Mouse (Mus musculus) thymus, adult 18-20 months (tissue): ENCODE data around the gene Chic2.
A peak's percentile ranks its signal among the peaks of the same experiment; 100 is the strongest.

Experiments used
- DNase-seq, 2 experiments: peaks; one replicate each; pipeline ENCODE4 v3.0.0; 2022; ENCODE audit warnings: mixed read lengths in 2 of 2

Chic2 gene

DNA sequence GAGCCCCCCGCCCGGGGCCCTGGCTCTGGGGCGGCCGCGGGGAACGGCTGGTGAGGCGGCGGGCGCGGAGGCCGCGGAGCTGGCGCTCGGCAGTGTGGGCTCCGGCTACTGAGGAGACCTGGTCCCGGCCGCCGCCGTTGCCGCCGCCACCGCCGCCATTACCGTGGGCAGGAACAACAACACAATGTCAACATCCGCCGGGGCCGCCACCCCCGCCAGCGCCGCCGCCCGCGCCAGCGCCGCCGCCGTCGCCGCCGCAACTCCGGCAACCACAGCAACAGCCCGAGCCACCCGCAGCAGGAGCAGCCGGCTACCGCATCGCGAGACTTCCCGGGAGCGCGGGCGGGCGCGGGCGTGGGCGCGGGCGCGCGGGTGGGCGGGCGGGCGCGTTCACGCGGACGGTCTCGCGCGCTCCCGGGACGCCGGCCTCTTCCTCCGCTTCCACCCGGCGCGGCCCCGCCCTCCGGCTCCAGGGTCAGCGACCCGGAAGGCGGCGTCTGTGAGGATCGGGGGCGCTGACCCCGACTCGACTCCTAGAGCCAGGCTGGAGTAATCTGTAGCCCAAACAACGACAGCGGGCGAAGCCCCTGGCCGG, at the start of gene Chic2:
Chic2 (minus strand) TSS at position 465 of the 595 bp plus-strand sequence.
- DNase-seq: peak; percentile 78 to 81

DNA sequence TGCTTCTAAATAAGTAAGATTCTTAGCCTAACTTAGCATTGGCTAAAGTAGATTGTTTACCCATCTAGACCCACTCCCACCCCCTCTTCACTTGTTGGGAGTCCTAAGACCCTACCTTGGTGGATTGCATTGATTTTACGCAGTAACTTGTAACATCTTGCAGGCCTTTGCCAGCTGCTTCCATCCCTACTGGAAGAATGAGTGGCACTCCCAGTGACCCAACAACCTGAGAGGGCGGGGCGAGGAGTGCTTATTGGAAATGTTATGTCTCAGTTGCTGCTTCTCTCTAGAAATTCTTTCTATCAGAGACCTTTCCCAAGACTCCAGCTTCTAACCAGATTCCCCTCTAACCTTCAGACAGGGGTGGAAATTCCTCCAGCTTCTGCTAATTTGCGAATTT, 41.3 kb upstream of the Chic2 start:
- DNase-seq: no peak

DNA sequence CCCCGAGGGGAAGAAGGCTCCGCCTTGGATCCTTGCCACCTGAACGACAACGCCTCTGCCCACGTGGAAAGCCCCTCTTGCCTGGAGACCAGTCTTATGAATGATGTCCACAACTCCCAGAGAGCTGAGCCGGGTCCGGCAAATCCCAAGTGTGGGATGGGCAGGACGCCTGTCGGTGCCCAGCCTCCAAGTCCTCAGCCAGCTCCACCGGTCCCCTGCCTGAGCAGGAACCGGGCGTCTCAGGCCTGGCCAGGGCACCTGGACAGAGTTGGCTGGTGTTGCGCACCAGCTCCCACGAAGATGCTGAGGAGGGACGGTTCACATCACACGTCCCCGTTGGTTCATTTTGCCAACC, 40.9 kb upstream of the Chic2 start:
- no peak for DNase-seq

DNA sequence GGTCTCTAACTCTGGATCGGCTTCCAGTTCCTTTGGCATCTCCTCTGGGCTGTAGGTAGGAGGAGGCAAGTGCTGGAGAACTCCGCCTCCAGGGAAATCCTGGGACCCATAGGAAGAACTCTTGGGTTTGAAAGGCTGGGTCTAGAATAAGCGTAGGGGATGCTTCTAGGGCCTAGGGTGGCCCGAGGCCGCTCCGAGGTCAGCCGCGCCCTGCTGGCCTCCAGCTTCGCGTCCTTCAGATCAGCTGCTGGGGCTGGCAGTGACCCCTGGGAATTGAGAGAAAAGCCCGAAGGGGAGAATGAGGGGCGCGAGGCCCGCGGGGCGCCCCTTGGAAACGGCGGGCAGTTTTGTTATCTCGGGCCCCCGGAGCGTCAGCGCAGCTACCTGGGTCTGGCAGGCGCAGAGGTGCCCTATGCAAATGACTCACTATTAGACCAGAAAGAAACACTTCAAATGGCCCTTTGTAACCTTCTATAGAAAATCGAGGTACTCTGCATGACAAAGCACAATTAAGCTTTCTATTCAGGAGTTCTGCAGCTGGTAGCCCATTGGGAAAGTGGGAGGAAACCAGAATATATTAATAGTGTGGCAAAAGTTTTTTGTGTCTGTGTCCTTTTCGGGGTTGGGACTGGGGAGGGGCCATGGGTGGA, 40.4 kb upstream of the Chic2 start:
- DNase-seq: no peak

DNA sequence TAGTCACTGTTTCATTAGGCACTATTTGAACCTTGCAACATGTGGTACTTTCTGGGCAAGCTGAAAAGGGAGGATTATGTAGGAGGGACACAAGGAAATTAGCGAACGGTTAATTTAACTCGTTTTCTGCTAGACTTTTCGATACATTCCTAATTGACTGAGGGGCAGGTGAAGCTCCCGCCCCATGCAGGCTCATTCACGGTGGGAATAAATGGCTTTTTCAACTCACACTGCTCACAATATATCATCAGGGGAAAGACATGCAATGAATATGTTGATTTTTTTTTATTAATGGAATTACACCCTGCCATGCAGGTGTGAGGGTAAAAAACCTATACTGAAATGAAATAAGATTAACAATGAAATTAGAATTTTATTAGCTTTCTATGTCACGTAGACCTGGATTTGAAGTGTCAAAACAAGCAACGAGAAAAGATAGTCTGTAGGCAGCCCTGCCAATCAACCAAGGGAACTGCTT, 39.9 kb upstream of the Chic2 start:
- DNase-seq: no peak

DNA sequence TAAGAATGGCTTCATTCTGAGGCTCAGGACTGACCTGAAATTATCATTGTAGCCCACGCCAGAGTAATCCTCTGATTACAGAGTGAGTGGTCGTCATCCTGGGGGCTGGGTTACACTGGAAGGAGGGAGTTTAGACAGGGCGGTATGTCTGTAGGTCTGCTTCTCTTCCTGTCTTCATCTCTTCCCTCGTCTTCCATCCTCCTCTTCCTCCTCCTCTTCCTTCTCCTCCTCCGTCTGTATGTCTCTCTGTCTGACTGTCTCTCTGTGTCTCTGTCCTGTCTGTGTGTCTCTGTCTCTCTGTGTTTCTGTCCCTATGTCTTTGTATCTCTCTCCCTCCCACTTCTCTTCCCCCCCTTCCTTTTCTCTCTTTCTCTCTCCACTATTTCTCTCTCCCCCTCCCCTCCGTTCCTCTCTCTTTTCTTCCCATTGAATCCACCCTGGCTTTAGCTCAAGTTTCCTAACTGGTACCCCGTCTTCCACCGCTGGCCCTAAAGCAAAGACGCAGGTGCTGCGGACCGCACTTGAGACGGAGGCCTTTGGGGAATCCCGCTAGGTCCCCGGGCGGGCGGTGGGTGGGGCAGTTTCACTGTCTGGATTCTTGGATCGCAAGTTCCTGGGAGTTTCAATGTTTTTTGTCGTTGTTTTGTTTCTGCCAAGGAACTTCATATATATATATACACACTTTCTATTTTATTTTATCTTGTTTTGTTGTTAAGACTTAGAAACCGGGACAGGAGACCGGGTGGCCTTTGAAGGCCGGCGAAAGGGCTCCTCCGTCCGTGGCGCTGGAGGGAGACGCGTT, 39.2 kb upstream of the Chic2 start:
- no peak for DNase-seq

DNA sequence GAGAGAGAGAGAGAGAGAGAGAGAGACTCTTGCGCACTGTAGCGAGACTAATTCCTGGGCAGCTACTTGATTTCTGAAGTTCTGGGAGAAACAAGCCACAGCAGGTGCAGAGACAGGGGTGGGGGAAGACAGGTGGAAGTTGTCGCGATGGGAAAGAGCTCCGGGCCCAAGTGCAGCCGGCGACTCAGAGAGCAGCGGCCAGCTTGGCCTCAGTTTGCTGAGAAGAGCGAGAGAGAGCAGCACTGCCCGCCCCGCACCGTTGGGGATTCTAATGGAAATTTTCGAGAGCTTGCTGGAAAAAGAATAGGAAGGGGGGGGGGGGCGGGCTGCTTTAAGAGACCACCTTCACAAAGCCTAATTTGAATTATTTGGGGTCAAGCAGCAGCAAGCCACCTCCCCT, 38.5 kb upstream of the Chic2 start:
- DNase-seq: no peak

DNA sequence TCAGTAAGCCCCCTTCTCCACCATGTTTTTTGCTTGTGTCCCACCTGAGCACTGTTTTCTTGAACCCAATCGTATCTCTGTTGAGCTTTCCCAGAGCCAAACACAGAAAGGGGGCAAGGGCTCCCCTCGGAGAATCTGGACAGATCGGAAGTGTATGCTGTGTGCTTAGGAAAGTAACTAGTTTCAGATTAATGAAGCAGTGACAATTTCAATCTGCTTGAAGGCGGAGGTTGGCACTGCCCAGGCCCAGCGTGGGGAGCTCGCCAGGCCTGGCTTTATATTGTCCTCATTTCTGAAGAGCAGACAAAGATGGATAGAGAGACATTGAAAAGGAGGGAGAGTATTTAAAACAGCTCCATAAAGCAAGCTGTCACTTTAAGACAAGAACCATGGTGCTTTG, 37.9 kb upstream of the Chic2 start:
- no peak for DNase-seq

DNA sequence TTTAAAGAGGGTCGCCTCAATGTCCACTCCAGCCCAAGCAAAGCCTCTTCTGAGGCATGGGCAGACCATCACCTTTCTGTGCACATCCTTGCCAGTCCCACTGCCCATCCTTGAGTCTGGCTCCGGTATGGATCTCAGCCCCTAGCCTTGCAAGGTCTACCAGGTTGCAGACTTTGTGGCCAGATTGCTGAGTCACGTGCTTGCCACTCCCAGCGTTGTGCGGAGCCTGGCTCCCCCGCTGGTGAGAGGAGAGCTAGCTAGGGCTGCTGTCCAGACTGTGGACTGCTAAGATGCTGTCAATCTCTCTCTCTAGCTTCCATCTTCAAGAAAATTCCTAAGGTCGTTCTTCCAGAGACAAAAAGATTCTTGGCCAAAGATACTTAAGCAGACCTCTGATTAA, 35.0 kb upstream of the Chic2 start:
- no peak for DNase-seq

DNA sequence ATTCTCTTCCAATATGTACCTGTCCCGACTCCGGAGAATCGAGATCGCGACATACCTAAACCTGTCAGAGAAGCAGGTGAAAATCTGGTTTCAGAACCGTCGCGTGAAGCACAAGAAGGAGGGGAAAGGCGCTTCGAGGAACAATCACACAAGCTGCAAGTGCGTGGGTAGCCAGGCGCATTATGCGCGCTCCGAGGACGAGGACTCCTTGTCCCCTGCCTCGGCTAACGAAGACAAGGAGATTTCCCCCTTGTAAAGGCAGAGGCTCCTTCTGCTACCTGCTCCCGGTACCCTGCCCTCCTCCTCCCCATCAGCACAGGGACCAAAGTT, 32.4 kb upstream of the Chic2 start:
- DNase-seq: no peak

DNA sequence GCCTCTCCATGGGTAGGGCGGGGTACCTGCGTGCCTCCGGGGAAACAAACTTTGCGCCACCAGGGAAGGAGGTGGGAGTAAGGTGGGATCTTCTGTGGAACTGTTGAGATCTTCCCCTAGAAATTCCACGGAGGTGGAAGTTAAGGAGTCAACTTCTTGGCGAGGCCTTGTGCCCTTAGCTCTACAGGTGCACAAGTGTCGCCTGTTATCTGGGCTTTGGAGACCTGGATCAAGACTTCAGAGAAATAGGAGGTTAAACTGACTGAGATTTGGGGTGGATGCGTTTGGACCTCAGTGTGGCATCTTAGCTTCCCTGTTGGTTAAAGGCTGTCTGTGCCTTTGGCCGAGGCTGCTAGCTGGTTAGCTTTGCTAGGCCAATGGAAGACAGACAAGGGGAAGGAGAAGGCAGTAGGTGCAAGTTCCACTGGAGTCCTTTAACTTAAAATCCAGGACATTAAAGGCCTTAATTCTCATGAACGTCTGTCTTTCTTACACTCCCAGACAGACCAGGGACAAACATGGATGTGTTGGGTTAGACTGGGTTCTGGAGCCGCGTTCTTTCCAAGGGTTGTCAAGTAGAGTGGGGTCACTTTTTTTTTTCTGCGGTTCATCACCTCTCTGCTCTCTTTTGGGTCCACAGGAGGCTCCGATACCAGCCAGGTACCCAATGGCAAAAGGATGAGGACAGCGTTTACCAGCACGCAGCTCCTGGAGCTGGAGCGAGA, 31.9 kb upstream of the Chic2 start:
- DNase-seq: no peak

DNA sequence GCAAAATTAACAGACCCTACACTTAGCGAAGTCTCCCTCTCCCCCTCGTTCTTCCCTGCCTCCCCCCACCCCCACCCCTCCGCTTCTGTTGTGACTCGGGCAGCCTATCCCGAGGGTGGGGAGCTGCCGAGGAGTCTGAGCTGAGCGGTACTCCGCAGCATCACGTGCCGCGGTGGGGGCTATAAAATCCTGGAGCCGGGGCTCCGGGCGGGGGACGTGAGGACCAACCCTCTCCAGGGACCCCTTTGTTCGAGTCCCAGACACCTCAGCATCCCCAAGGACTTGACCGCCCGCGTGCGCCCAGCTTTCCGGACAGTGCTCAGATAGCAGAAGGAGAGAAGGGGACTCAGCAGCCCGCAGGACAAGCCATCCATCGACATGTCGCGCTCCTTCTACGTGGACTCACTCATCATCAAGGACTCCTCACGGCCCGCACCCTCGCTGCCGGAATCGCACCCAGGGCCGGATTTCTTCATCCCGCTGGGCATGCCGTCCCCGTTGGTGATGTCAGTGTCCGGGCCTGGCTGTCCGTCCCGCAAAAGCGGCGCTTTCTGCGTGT, 30.9 kb upstream of the Chic2 start, which contains the start of gene Gsx2:
Gsx2 (plus strand) TSS at position 219 of the 559 bp plus-strand sequence.
- DNase-seq: no peak

DNA sequence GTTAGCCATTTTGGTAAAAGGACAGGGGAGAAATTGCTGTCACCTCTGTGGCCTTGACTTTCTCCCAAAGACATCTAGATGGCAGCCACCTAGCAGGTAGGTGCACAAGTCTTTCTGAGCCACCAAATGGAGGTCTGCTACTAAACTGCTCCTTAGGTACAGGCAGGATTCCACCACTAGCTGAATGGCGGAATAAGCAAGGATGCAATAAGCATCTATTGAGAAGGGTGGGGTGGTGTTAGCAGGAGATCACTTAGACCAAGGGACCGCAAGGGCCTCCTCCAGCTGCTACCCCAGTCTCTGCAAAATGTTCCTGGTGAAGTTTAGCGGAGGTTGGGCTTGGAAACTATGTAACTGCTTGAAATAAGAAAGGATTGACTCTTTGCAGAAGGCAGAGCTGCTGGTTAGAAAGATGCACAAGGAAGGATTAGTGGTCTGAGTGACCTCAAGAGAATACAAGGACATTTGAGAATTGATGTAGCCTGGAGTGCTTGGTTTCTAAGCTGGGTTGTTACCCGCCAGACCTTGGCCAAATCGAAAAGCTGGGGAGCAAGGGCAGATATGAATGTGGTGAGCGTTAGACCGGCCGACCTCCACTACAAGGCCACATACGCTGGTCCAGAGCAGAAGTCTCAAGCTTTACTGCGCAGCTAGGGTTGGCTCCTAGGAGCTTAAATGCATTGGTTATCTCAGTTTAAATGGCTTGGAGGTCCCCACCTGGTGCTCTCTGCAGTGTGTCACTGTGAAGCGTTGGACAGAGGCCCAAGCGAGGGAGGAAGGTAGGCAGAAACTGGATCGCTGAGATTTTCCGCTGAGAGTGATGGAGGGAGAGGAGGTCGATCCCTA, 30.2 kb upstream of the Chic2 start:
- DNase-seq: no peak

DNA sequence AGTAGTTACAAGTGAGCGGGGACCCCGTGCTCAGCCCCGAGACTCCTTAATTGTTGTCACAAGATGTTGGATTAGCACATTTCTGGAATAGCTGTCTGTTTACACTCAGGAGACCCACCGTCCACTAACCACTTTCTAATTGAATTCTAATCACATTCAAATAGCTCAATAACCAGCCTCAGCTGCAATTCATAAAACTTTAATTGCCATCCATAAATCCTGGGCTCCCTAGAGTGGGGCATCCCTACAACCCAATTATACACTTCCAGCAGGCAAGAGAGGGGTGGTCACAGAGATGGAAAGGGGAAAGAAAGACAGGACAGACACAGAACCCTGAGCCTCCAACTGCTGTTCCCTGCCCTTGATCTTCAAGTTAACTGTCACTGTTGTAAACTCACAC, 29.6 kb upstream of the Chic2 start:
- DNase-seq: no peak

DNA sequence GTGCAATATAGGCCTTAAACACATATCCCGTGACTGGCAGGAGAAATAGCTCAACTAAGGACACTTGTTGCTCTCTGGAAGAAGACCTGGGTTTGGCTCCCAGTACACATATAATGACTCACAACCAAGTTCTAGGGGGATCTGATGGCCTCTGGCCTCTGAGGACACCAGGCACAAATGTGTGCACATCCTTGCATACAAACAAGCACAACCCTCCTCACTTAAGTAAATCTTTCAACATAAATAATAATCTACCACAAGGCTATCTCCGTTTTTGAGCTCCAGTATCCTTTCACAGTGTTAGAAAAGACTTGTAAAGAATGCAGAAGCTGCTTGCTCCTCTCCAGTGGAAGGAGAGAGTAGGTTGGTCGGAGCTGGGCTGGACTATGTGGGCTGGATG, 29.1 kb upstream of the Chic2 start:
- DNase-seq: no peak

DNA sequence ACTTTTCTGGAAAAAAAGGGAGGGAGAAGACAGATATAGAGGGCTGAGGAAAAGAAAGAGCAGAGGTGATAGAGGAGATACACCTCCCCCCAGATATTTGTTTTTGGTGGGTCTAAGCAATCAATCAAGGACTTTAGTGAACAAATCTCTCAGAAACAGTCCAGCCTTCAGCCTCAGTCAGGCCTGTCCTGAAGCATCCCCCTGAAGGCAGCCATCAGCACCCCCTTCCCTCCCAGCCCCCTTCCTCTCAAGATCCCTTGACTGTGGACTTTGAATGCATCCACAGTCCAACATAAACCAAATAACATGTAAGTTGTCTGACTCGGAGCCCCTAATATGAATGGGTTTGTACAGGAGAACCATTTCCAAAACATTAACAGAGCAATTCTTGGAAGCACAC, 28.6 kb upstream of the Chic2 start:
- no peak for DNase-seq

DNA sequence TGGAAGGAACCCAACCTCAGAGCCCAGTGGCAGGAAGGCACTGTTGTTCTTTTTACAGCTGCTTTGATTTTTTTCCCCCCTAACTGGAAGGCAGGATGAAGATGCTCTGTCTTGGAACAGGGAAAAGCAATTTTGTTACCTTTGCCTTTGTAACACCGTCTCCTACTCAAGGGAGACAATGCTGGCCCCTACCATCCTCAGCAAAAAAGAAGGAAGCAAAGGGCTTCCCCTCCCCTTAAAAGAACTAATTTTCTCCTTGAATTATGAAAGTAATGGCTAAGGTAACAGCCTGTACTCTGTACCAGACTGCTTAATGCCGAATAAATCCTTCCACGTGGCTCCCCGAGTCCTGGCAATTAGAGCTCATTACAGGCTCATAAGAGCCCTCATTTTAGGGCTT, 28.0 kb upstream of the Chic2 start:
- DNase-seq: no peak

DNA sequence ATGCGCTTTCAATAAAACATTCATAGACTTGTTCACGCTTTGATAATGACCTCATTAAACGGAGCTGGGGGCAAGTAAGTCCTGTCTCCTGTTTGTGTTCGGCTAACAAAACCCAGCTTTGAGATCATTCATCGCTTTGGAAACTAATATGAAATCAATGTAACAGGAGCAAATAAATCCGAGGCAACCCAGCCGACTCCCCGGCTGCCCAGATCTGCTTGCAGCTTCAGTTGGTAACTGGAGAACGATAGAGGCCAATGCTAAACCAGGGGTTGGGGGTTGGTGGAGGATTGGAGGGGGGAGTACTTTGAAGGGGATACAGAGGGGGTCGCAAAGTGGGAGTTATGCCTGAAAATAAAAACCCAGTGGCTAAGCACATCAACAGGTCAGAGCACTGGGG, 27.4 kb upstream of the Chic2 start:
- DNase-seq: no peak

DNA sequence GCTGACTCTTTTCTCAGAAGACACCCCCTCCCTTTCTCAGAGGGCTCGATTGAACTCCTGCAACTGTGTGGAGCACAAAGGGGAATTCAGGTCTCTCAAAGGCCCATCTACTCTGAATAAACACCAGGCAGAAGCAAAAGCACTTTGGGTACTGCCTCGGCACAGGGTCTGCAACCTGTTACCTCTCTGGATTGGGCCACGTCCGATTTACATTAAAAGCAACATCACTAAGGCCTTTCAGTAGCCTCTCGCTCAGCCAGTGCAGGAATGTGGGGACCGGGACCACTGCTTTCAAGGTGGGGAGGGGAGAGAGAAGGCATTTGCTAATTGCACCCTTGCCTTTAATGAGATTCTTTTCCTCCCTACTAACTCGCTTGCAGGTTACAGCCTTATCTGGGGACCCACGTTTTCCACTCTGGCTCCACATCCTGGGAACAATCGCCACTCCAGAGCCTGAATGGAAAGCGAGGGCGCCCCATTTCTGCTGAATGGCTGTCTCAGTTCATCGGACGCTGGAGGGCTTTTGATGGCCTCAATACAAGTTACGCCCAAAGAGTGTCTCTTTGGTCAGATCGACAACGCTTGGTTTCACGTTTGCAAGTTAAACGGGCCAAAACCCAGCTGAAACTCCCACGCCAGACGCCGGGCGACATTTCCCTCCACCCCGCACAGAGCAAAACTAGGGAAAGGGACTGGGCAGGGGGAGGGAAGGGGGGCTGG, 26.2 kb upstream of the Chic2 start:
- no peak for DNase-seq

DNA sequence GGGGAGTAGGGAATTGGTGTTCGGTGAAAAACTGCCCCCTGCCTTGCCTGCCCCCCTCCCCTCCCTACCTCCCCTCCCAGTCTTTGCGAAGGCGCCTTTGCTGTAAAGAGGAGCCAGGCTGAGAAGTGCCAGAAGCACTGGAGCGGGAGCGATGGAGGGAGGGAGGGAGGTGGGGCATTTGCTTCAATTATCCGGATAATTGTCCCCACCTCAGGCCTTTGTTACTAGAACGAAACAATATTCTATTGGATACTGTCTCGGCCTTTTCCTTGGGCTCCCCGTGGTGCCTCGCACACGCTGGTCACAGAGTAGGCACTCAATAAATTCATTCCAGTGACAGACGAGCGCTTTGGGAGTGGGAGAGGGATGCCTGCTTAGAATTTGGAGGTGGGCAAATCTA, 25.6 kb upstream of the Chic2 start:
- DNase-seq: no peak

DNA sequence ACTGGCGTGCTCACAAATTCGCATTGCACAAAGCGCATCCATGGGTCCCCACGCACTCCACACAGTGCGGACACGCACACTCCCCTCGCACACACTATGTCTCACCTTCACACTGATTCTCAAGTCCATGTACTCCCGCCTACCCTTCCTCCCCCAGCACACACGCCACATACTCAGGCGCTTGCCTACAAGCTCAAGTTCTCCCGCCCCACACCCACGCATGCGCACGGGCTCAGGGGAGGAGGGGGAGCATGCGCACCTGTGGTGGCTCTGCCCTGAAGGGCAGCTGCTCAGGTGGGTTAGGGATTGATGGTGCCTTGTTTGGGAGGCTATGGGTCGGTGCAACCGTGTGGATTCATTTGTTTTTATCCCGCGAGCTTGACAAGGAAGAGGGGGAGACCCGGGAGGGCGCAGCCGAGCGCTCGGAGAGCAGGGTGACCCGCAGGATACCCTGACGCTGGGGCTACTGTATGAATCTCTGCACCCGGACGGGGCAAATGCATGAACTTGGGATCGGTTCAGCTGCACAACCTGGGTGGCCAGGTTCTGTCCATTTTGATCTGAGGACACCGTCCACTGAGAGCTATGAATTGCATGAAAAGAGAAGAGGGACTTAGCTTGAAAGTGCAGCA, 22.7 kb upstream of the Chic2 start:
- DNase-seq: peak; percentile 77 to 84
